Mouse (Mus musculus) CD4-positive, CD25-positive, alpha-beta regulatory T cell, adult 4 months (primary cell): Measurements from ENCODE around the gene Rfwd3. TPM values are rescaled to one million over a fixed set of nuclear protein-coding genes. Genes with fewer than 3 reads are reported as not detected.
"Not testable (repeated sequence)": the region's sequence is repeated elsewhere in the genome, so short reads cannot be mapped to it uniquely, and the experiment has no call there.

Experiments used
- ATAC-seq: one replicate; pipeline ENCODE4 v1.8.0; 2017
- polyA plus RNA-seq, 2 experiments: library from polyadenylated mRNA; unstranded; fragments of 100-300 nt; shearing (Covaris generic); gene quantifications; one replicate each; pipeline ENCODE4 v1.2.1; 2017

Rfwd3 gene
- polyA plus RNA-seq, 2 experiments from 2014 or later: 20.2 to 34.9 TPM

- ATAC-seq: no peak
Observed at GRCm38 (mm10) chr8:111285603-111286002, 14.4 kb downstream of the Rfwd3 start.

- no peak for ATAC-seq
Observed at GRCm38 (mm10) chr8:111282093-111282492, 17.9 kb downstream of the Rfwd3 start.

GRCm38 (mm10) chr8:111268277-111268676, 31.7 kb downstream of the Rfwd3 start:
- no peak for ATAC-seq

- not testable (repeated sequence) for ATAC-seq
Observed at GRCm38 (mm10) chr8:111266161-111266560, 33.9 kb downstream of the Rfwd3 start.

- no peak for ATAC-seq
Observed at GRCm38 (mm10) chr8:111264693-111265220, 35.3 kb downstream of the Rfwd3 start.

- no peak for ATAC-seq
Observed at GRCm38 (mm10) chr8:111261981-111262381, 38.0 kb downstream of the Rfwd3 start.

GRCm38 (mm10) chr8:111260251-111260650, 39.8 kb downstream of the Rfwd3 start:
- ATAC-seq: no peak

GRCm38 (mm10) chr8:111259408-111259741, 40.6 kb downstream of the Rfwd3 start:
- ATAC-seq: peak; percentile 59

GRCm38 (mm10) chr8:111258631-111259407, 41.2 kb downstream of the Rfwd3 start, which contains the start of gene Glg1:
Glg1 (minus strand) TSS chr8:111259216.
- peak; percentile 87 for ATAC-seq

GRCm38 (mm10) chr8:111258010-111258630, 41.9 kb downstream of the Rfwd3 start:
- ATAC-seq: peak; percentile 20

- no peak for ATAC-seq
Observed at GRCm38 (mm10) chr8:111252487-111253112, 47.4 kb downstream of the Rfwd3 start.

GRCm38 (mm10) chr8:111250111-111250510, 49.9 kb downstream of the Rfwd3 start:
- ATAC-seq: no peak

- ATAC-seq: no peak
Observed at GRCm38 (mm10) chr8:111248136-111248535, 51.9 kb downstream of the Rfwd3 start.

GRCm38 (mm10) chr8:111246864-111247263, 53.2 kb downstream of the Rfwd3 start:
- ATAC-seq: not testable (repeated sequence)

GRCm38 (mm10) chr8:111246287-111246830, 53.7 kb downstream of the Rfwd3 start:
- no peak for ATAC-seq

- ATAC-seq: no peak
Observed at GRCm38 (mm10) chr8:111237301-111237700, 62.7 kb downstream of the Rfwd3 start.

- ATAC-seq: no peak
Observed at GRCm38 (mm10) chr8:111233730-111234129, 66.3 kb downstream of the Rfwd3 start.

- ATAC-seq: no peak
Observed at GRCm38 (mm10) chr8:111224153-111224552, 75.9 kb downstream of the Rfwd3 start.

Other genes starting within 250 kb of the Rfwd3 start
- gene Exosc6, start 243.9 kb downstream of the Rfwd3 start, polyA plus RNA-seq: not detected
- gene Clec18a, start 207.8 kb downstream of the Rfwd3 start, polyA plus RNA-seq: not detected
- 10 to 100 TPM in 1 of 2 experiments, 1 to 10 TPM in 1; 7.2 to 11.4 TPM for gene Pdpr, start 205.6 kb downstream of the Rfwd3 start, polyA plus RNA-seq
- gene Glg1, start 41.0 kb downstream of the Rfwd3 start, polyA plus RNA-seq: 10 to 100 TPM; 27.4 to 32.1 TPM
- 1 to 10 TPM; 5.3 to 7.1 TPM for gene Mlkl, start 38.0 kb upstream of the Rfwd3 start, polyA plus RNA-seq
- not detected for gene Fa2h, start 93.6 kb upstream of the Rfwd3 start, polyA plus RNA-seq
- gene Wdr59, start 221.9 kb upstream of the Rfwd3 start, polyA plus RNA-seq: 1 to 10 TPM; 4.3 to 6.5 TPM
- 10 to 100 TPM; 27.5 to 43.5 TPM for gene Znrf1, start 235.9 kb upstream of the Rfwd3 start, polyA plus RNA-seq